Mouse (Mus musculus) neural tube, embryonic 11.5 days (tissue): ENCODE data around the gene Sap30l. TPM values are rescaled to one million over a fixed set of nuclear protein-coding genes. Genes with fewer than 3 reads are reported as not detected.
"Not testable (repeated sequence)": the region's sequence is repeated elsewhere in the genome, so short reads cannot be mapped to it uniquely, and the experiment has no call there.

Source experiments
- ATAC-seq: fragments of 200-750 bp; cut with Nextera tagmentation; 2 replicates; pipeline ENCODE4 v1.8.0; 2017; ENCODE audit warnings: moderate number of reproducible peaks, mild to moderate bottlenecking, moderate TSS enrichment, moderate library complexity; ENCODE audit not compliant: insufficient read depth, low FRiP score, low TSS enrichment
- DNase-seq: peaks from one replicate; pipeline ENCODE4 v3.0.0-alpha.2; 2015; ENCODE audit warnings: low spot score
- H3K27ac ChIP-seq: fragments of 300-500 bp; sonication (generic); 2 replicates; pipeline ENCODE4 v1.5.1; 2014; ENCODE audit warnings: low read depth, mild to moderate bottlenecking, low read length
- H3K27me3 ChIP-seq: fragments of 300-500 bp; sonication (generic); 2 replicates; pipeline ENCODE4 v1.6.1; 2014; ENCODE audit warnings: mild to moderate bottlenecking, low read length, mixed read lengths; ENCODE audit not compliant: control insufficient read depth, insufficient read depth
- H3K36me3 ChIP-seq: fragments of 300-500 bp; sonication (generic); 2 replicates; pipeline ENCODE4 v1.6.1; 2014; ENCODE audit warnings: mild to moderate bottlenecking, low read length, moderate library complexity, mixed read lengths; ENCODE audit not compliant: control insufficient read depth, insufficient read depth
- H3K4me1 ChIP-seq: fragments of 300-500 bp; sonication (generic); 2 replicates; pipeline ENCODE4 v1.6.1; 2014; ENCODE audit warnings: low read length, mixed read lengths; ENCODE audit not compliant: control insufficient read depth, insufficient read depth
- H3K4me2 ChIP-seq: fragments of 300-500 bp; sonication (generic); 2 replicates; pipeline ENCODE4 v1.6.1; 2014; ENCODE audit warnings: low read depth, mild to moderate bottlenecking, moderate library complexity
- H3K4me3 ChIP-seq: fragments of 300-500 bp; sonication (generic); 2 replicates; pipeline ENCODE4 v1.5.1; 2014; ENCODE audit warnings: low read depth, low read length
- H3K9ac ChIP-seq: fragments of 300-500 bp; sonication (generic); 2 replicates; pipeline ENCODE4 v1.6.1; 2014; ENCODE audit warnings: mild to moderate bottlenecking, low read length
- H3K9me3 ChIP-seq: fragments of 300-500 bp; sonication (generic); 2 replicates; pipeline ENCODE4 v1.6.1; 2016; ENCODE audit warnings: low read length; ENCODE audit not compliant: control insufficient read depth
- WGBS: fragments of 180-500 bp; shearing (Covaris S2); extraction: QIAGEN DNeasy Blood & Tissue Kit; methylation state at CpG from one replicate; pipeline ENCODE4 v1.1.7; 2014; 5-methylcytosine and 5-hydroxymethylcytosine counted together
- polyA plus RNA-seq: library from polyadenylated mRNA; unstranded; fragments of >200 nt; fragmentation: Nextera tagmentation; extraction: Ambion mirVana; gene quantifications from 2 replicates; pipeline ENCODE4 v1.2.1, GENCODE M21; 2014

Sap30l gene
- polyA plus RNA-seq, 1 experiment from 2014 or later: 14.2 TPM

DNA sequence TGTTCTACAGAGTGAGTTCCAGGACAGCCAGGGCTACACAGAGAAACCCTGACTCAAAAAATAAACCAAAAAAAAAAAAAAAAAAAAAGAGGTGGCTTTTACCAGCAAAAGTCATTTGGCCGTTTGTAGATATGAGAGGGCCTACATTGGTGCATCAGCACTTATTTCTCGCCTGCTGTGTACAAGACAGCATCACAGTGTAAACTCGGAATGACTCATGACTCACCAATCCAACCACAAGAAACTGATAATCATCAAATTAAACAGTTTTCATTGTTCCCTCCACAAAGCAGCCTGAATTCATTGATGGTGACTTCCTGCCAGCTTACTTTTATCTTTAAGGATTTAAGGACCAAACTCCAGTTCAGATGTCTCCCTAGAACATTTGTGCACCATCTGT is 3.6 kb downstream of the Sap30l start:
- Histone ChIP-seq H3K4me2 (no peak overlapping the region), H3K27me3 (no peaks in the 10 kb centered on the region), H3K36me3 (peaks cover 2% of the 10 kb centered on the region; the same call in 1 of the 2 replicates), H3K4me3 (no peak overlapping the region), H3K9ac (no peak overlapping the region), H3K9me3 (no peaks in the 10 kb centered on the region), H3K4me1 (peaks cover 18% of the 10 kb centered on the region), H3K27ac (no peak overlapping the region)
- no peak for ATAC-seq
- no peak for DNase-seq
- 89% methylated on average over 3 of the region's 3 CpGs for WGBS

GRCm38 (mm10) chr11:57809017-57809731 is 7.7 kb downstream of the Sap30l start:
- DNase-seq: no peak
- Histone ChIP-seq H3K9ac (no peak overlapping the region), H3K27me3 (no peaks in the 10 kb centered on the region), H3K27ac (no peak overlapping the region), H3K36me3 (peaks cover 2% of the 10 kb centered on the region; the same call in 1 of the 2 replicates), H3K9me3 (no peaks in the 10 kb centered on the region), H3K4me1 (no peaks in the 10 kb centered on the region), H3K4me3 (no peak overlapping the region), H3K4me2 (no peak overlapping the region)
- no peak for ATAC-seq
- 94% methylated on average over 14 of the region's 17 CpGs for WGBS

DNA sequence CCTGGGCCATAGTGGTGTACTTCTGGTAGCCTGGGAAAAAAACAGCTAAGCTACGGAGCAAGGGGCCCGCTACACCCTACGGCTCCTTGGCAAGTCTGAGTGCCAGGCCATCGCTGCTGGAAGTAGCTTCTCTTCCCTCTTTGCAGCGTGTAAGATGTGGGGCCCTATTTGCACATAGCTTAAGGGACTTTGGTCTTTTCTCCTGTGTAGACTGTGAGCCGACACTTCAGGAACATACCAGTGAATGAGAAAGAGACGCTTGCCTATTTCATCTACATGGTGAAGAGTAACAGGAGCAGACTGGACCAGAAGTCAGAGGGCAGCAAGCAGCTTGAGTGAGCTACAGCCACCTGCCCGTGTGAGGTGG is 8.3 kb downstream of the Sap30l start:
- Histone ChIP-seq H3K4me3 (no peak overlapping the region), H3K9ac (no peak overlapping the region), H3K27me3 (no peaks in the 10 kb centered on the region), H3K27ac (no peak overlapping the region), H3K36me3 (peaks cover 2% of the 10 kb centered on the region; the same call in 1 of the 2 replicates), H3K4me2 (no peak overlapping the region), H3K9me3 (no peaks in the 10 kb centered on the region), H3K4me1 (no peaks in the 10 kb centered on the region)
- ATAC-seq (no peak), DNase-seq (no peak)
- WGBS: 96% methylated on average over 8 of the region's 8 CpGs

DNA sequence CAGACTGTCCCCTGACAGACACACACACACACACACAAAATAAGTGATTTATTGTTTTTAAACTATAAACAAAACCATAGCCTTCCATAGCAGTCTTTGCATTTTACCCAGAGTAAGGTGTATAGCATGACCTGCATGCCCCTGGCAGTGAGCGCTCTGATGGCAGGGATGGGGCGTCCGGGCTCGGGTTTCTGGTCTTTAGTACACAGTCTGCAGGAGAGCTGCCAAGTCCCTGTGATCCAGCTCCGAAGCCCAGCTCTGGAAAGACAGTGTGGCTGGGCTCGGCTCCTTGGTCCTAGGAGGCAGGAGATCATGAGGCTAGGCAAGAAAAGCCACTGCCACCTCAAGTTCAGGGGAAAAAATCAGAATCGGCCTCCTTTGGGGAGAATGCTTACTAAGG is 9.6 kb downstream of the Sap30l start:
- H3K4me2 ChIP-seq: no peak overlapping the region
- WGBS: 84% methylated on average over 7 of the region's 7 CpGs
- no peaks in the 10 kb centered on the region for H3K27me3 ChIP-seq
- H3K27ac ChIP-seq: no peak overlapping the region
- no peak overlapping the region for H3K4me3 ChIP-seq
- peaks cover 2% of the 10 kb centered on the region; the same call in 1 of the 2 replicates for H3K36me3 ChIP-seq
- ATAC-seq: no peak
- H3K9ac ChIP-seq: no peak overlapping the region
- no peak for DNase-seq
- H3K9me3 ChIP-seq: no peaks in the 10 kb centered on the region
- H3K4me1 ChIP-seq: no peaks in the 10 kb centered on the region

DNA sequence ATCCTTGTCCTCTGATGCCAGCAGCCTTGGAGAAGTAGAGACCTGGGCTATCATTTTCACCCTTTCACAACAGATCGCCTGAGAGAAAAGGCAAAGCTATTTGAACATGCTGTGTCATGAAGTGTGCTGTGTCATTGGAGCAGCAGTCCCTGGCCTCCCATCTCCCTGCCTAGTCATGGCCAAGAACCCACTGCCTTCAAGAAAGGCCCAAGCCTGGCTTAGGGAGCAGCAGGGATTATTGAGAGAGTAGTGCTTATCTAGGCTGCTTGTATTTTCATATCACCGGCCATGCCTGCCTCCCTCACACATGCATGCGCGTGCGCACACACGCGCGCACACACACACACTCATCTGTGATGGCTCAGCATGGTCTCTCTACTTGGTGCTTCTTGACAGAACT is 10.8 kb downstream of the Sap30l start:
- Histone ChIP-seq H3K27ac (no peak overlapping the region), H3K4me2 (no peak overlapping the region), H3K36me3 (peaks cover 2% of the 10 kb centered on the region; the same call in 1 of the 2 replicates), H3K27me3 (no peaks in the 10 kb centered on the region), H3K9ac (no peak overlapping the region), H3K4me3 (no peak overlapping the region), H3K9me3 (no peaks in the 10 kb centered on the region), H3K4me1 (no peaks in the 10 kb centered on the region)
- ATAC-seq (no peak), DNase-seq (no peak)
- WGBS: 96% methylated on average over 8 of the region's 8 CpGs

DNA sequence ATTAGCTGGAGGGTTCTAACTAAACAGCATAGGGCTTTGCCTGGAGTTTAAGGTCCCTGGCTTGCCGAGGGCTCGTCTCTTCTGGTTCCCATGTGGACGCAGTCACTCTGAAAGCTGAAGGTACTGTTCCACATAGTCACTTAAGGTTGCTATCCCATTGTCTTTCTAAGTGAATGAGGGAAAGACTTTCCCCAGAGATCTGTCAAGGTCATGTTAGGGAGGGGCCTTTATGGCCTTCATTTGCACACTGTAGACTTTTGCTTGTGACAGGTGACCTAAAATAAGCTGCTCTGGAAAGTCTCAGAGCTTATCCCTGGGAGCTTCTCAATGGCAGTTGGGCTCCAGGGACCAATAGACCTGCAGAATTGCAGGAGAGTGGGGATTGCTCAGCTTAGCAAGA is 12.2 kb downstream of the Sap30l start:
- whole genome bisulfite sequencing: 86% methylated on average over 3 of the region's 3 CpGs
- H3K27me3 ChIP-seq: no peaks in the 10 kb centered on the region
- ATAC-seq (no peak), DNase-seq (no peak)
- H3K4me1 ChIP-seq: no peaks in the 10 kb centered on the region
- H3K27ac ChIP-seq: no peak overlapping the region
- H3K9ac ChIP-seq: no peak overlapping the region
- H3K4me2 ChIP-seq: no peak overlapping the region
- H3K36me3 ChIP-seq: no peaks in the 10 kb centered on the region
- H3K4me3 ChIP-seq: no peak overlapping the region
- H3K9me3 ChIP-seq: no peaks in the 10 kb centered on the region

- no peaks in the 10 kb centered on the region for H3K36me3 ChIP-seq
- no peaks in the 10 kb centered on the region for H3K4me1 ChIP-seq
- WGBS: 91% methylated on average over 4 of the region's 4 CpGs
- ATAC-seq: no peak
- no peak overlapping the region for H3K9ac ChIP-seq
- H3K27ac ChIP-seq: no peak overlapping the region
- H3K9me3 ChIP-seq: no peaks in the 10 kb centered on the region
- H3K4me3 ChIP-seq: no peak overlapping the region
- no peak overlapping the region for H3K4me2 ChIP-seq
- DNase-seq: no peak
- H3K27me3 ChIP-seq: no peaks in the 10 kb centered on the region
These were observed 16.8 kb downstream of the Sap30l start for GRCm38 (mm10) chr11:57818189-57818588.

GRCm38 (mm10) chr11:57819999-57820581 is 18.7 kb downstream of the Sap30l start:
- Histone ChIP-seq H3K9me3 (no peaks in the 10 kb centered on the region), H3K4me1 (no peaks in the 10 kb centered on the region), H3K4me3 (no peak overlapping the region), H3K27me3 (peaks cover 4% of the 10 kb centered on the region; the same call in 1 of the 2 replicates), H3K36me3 (no peaks in the 10 kb centered on the region), H3K9ac (no peak overlapping the region), H3K27ac (no peak overlapping the region), H3K4me2 (no peak overlapping the region)
- no peak for ATAC-seq
- 32% methylated on average over 9 of the region's 9 CpGs for WGBS
- DNase-seq: peak; percentile 83

DNA sequence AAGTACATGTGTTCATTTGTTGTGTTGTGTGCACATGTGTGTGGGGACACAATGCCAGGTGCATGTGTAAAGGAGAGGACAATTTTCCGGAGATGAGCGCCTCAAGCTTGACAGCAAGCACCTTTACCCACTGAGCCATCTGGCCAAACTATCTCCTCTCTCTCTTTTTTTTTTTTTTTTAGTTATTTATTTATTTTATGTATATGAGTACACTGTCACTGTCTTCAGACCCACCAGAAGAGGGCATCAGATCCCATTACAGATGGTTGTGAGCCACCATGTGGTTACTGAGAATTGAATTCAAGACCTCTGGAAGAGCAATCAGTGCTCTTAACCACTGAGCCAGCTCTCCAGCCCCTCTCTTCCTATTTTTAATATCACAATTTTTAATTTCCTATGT is 21.7 kb downstream of the Sap30l start:
- H3K4me2 ChIP-seq, DNase-seq, H3K36me3 ChIP-seq, H3K9ac ChIP-seq, H3K4me3 ChIP-seq, H3K4me1 ChIP-seq, ATAC-seq, H3K27ac ChIP-seq, H3K9me3 ChIP-seq: not testable (repeated sequence)
- H3K27me3 ChIP-seq: peaks cover 30% of the 10 kb centered on the region
- WGBS: 84% methylated on average over 2 of the region's 2 CpGs
